Mouse (Mus musculus) hindbrain, embryonic 13.5 days (tissue): Measurements from ENCODE around the gene C2. TPM values are rescaled to one million over a fixed set of nuclear protein-coding genes. Genes with fewer than 3 reads are reported as not detected.
"Not testable (repeated sequence)": the region's sequence is repeated elsewhere in the genome, so short reads cannot be mapped to it uniquely, and the experiment has no call there.

ENCODE experiments used
- ATAC-seq: fragments of 200-750 bp; cut with Nextera tagmentation; 2 replicates; pipeline ENCODE4 v1.8.0; 2017; ENCODE audit warnings: moderate TSS enrichment; ENCODE audit not compliant: low FRiP score
- H3K27ac ChIP-seq: fragments of 300-500 bp; sonication (generic); 2 replicates; pipeline ENCODE4 v1.5.1; 2015; ENCODE audit warnings: inconsistent platforms, mild to moderate bottlenecking, moderate library complexity
- H3K27me3 ChIP-seq: fragments of 300-500 bp; sonication (generic); 2 replicates; pipeline ENCODE4 v1.6.1; 2015; ENCODE audit warnings: mild to moderate bottlenecking, inconsistent platforms
- H3K36me3 ChIP-seq: fragments of 300-500 bp; sonication (generic); 2 replicates; pipeline ENCODE4 v1.6.1; 2015; ENCODE audit warnings: mild to moderate bottlenecking, inconsistent platforms
- H3K4me1 ChIP-seq: fragments of 300-500 bp; sonication (generic); replicated peaks from 2 replicates; pipeline ENCODE4 v1.6.1; 2015; ENCODE audit warnings: inconsistent platforms
- H3K4me2 ChIP-seq: fragments of 300-500 bp; sonication (generic); 2 replicates; pipeline ENCODE4 v1.6.1; 2015; ENCODE audit warnings: inconsistent platforms, mild to moderate bottlenecking, moderate library complexity
- H3K4me3 ChIP-seq: fragments of 300-500 bp; sonication (generic); 2 replicates; pipeline ENCODE4 v1.5.1; 2015; ENCODE audit warnings: mild to moderate bottlenecking, inconsistent platforms
- H3K9ac ChIP-seq: fragments of 300-500 bp; sonication (generic); 2 replicates; pipeline ENCODE4 v1.6.1; 2015; ENCODE audit warnings: mild to moderate bottlenecking, inconsistent platforms
- H3K9me3 ChIP-seq: fragments of 300-500 bp; sonication (generic); 2 replicates; pipeline ENCODE4 v1.6.1; 2016; ENCODE audit warnings: inconsistent platforms
- WGBS: fragments of 180-500 bp; shearing (Covaris S2); methylation state at CpG from one replicate; pipeline ENCODE4 v1.1.7; 2015; 5-methylcytosine and 5-hydroxymethylcytosine counted together
- polyA plus RNA-seq: library from polyadenylated mRNA; unstranded; fragments of >200 nt; fragmentation: Nextera tagmentation; extraction: Ambion mirVana; gene quantifications from 2 replicates; pipeline ENCODE4 v1.2.1, GENCODE M21; 2015

The C2 gene
- polyA plus RNA-seq, 1 experiment from 2014 or later = 2.3 TPM

GRCm38 (mm10) chr17:34901948-34902347, 3.9 kb upstream of the C2 start:
- Histone ChIP-seq H3K36me3 (peaks cover 57% of the 10 kb centered on the region), H3K4me1 (peaks cover 31% of the 10 kb centered on the region)
- not testable (repeated sequence) for H3K4me3 ChIP-seq, H3K27ac ChIP-seq, H3K9me3 ChIP-seq, H3K4me2 ChIP-seq, ATAC-seq, H3K9ac ChIP-seq, H3K27me3 ChIP-seq
- WGBS = 93% methylated on average over 9 of the region's 10 CpGs

GRCm38 (mm10) chr17:34900826-34901225, 2.8 kb upstream of the C2 start:
- Histone ChIP-seq H3K36me3 (peaks cover 53% of the 10 kb centered on the region), H3K4me1 (peaks cover 42% of the 10 kb centered on the region)
- not testable (repeated sequence) for H3K4me3 ChIP-seq, H3K27me3 ChIP-seq, ATAC-seq, H3K4me2 ChIP-seq, H3K9ac ChIP-seq, H3K27ac ChIP-seq, H3K9me3 ChIP-seq

GRCm38 (mm10) chr17:34899890-34900243, 1.8 kb upstream of the C2 start:
- Histone ChIP-seq H3K27ac (peak overlapping the region; percentile 97), H3K27me3 (no peaks in the 10 kb centered on the region)
- 3% methylated on average over 5 of the region's 5 CpGs for WGBS

GRCm38 (mm10) chr17:34899053-34899889, 1.2 kb upstream of the C2 start:
- Histone ChIP-seq H3K9me3 (no peaks in the 10 kb centered on the region), H3K9ac (peak overlapping the region; percentile 98), H3K27ac (peak overlapping the region; percentile 97), H3K4me1 (peaks cover 50% of the 10 kb centered on the region), H3K4me3 (peak overlapping the region; percentile 88), H3K36me3 (peaks cover 39% of the 10 kb centered on the region), H3K27me3 (no peaks in the 10 kb centered on the region), H3K4me2 (peak overlapping the region; percentile 100)
- ATAC-seq = peak; percentile 9; the same call in 1 of the 2 replicates
- under 1% methylated on average over 39 of the region's 45 CpGs for WGBS

More at GRCm38 (mm10) chr17:34899890-34900243, 1.8 kb upstream of the C2 start:
- H3K4me1 ChIP-seq = peaks cover 50% of the 10 kb centered on the region
- peak overlapping the region; percentile 88 for H3K4me3 ChIP-seq
- peak overlapping the region; percentile 98 for H3K9ac ChIP-seq
- H3K4me2 ChIP-seq = peak overlapping the region; percentile 100
- ATAC-seq = no peak
- H3K36me3 ChIP-seq = peaks cover 45% of the 10 kb centered on the region
- no peaks in the 10 kb centered on the region for H3K9me3 ChIP-seq

- peak; percentile 1; the same call in 1 of the 2 replicates for ATAC-seq
- peaks cover 53% of the 10 kb centered on the region for H3K4me1 ChIP-seq
Observed at GRCm38 (mm10) chr17:34898706-34899052, 614 bp upstream of the C2 start.

GRCm38 (mm10) chr17:34897373-34898159, 499 bp downstream of the C2 start:
- H3K27me3 ChIP-seq = no peaks in the 10 kb centered on the region
- peak overlapping the region; percentile 88 for H3K4me3 ChIP-seq
- peaks cover 56% of the 10 kb centered on the region for H3K4me1 ChIP-seq
- peaks cover 22% of the 10 kb centered on the region for H3K36me3 ChIP-seq
- H3K9ac ChIP-seq = peak overlapping the region; percentile 98
- WGBS = 20% methylated on average over 10 of the region's 10 CpGs
- ATAC-seq = no peak
- peak overlapping the region; percentile 97 for H3K27ac ChIP-seq
- peak overlapping the region; percentile 100 for H3K4me2 ChIP-seq
- no peaks in the 10 kb centered on the region for H3K9me3 ChIP-seq

More at GRCm38 (mm10) chr17:34898706-34899052, 614 bp upstream of the C2 start:
- H3K27ac ChIP-seq = peak overlapping the region; percentile 97
- H3K36me3 ChIP-seq = peaks cover 33% of the 10 kb centered on the region
- H3K4me3 ChIP-seq = peak overlapping the region; percentile 88
- no peaks in the 10 kb centered on the region for H3K27me3 ChIP-seq
- H3K9ac ChIP-seq = peak overlapping the region; percentile 98
- H3K4me2 ChIP-seq = peak overlapping the region; percentile 100
- no peaks in the 10 kb centered on the region for H3K9me3 ChIP-seq
- under 1% methylated on average over 19 of the region's 47 CpGs for WGBS

- no peaks in the 10 kb centered on the region for H3K9me3 ChIP-seq
- H3K4me2 ChIP-seq = peak overlapping the region; percentile 100
- H3K27me3 ChIP-seq = no peaks in the 10 kb centered on the region
- H3K27ac ChIP-seq = no peak overlapping the region
- H3K9ac ChIP-seq = peak overlapping the region; percentile 96
- 83% methylated on average over 17 of the region's 17 CpGs for WGBS
- H3K36me3 ChIP-seq = peaks cover 13% of the 10 kb centered on the region
- no peak for ATAC-seq
- peaks cover 54% of the 10 kb centered on the region for H3K4me1 ChIP-seq
- peak overlapping the region; percentile 81 for H3K4me3 ChIP-seq
Observed at GRCm38 (mm10) chr17:34896366-34896765, 1.7 kb downstream of the C2 start.

GRCm38 (mm10) chr17:34895724-34896123, 2.3 kb downstream of the C2 start:
- WGBS = 91% methylated on average over 15 of the region's 15 CpGs
- Histone ChIP-seq H3K27ac (peak overlapping the region; percentile 96), H3K4me3 (peak overlapping the region; percentile 81), H3K36me3 (peaks cover 9% of the 10 kb centered on the region), H3K4me1 (peaks cover 50% of the 10 kb centered on the region), H3K4me2 (peak overlapping the region; percentile 100), H3K9ac (peak overlapping the region; percentile 96), H3K9me3 (no peaks in the 10 kb centered on the region), H3K27me3 (no peaks in the 10 kb centered on the region)
- ATAC-seq = no peak

- no peaks in the 10 kb centered on the region for H3K27me3 ChIP-seq
- H3K9ac ChIP-seq = peak overlapping the region; percentile 96
- H3K9me3 ChIP-seq = no peaks in the 10 kb centered on the region
- peak; percentile 47 for ATAC-seq
- H3K4me3 ChIP-seq = peak overlapping the region; percentile 81
- H3K27ac ChIP-seq = peak overlapping the region; percentile 96
- H3K4me2 ChIP-seq = peak overlapping the region; percentile 100
- WGBS = 8% methylated on average over 40 of the region's 51 CpGs
- peaks cover 43% of the 10 kb centered on the region for H3K4me1 ChIP-seq
- peaks cover 9% of the 10 kb centered on the region for H3K36me3 ChIP-seq
Observed at GRCm38 (mm10) chr17:34894801-34895530, 3.1 kb downstream of the C2 start.

- H3K9me3 ChIP-seq = no peaks in the 10 kb centered on the region
- ATAC-seq = peak; percentile 91
Observed at GRCm38 (mm10) chr17:34894074-34894597, 3.9 kb downstream of the C2 start.

GRCm38 (mm10) chr17:34893072-34893824, 4.8 kb downstream of the C2 start:
- H3K9me3 ChIP-seq = no peaks in the 10 kb centered on the region
- ATAC-seq = no peak
- peak overlapping the region; percentile 100 for H3K4me2 ChIP-seq
- H3K27me3 ChIP-seq = no peaks in the 10 kb centered on the region
- peaks cover 9% of the 10 kb centered on the region for H3K36me3 ChIP-seq
- H3K27ac ChIP-seq = peak overlapping the region; percentile 96
- H3K9ac ChIP-seq = peak overlapping the region; percentile 96; the same call in 1 of the 2 replicates
- 78% methylated on average over 12 of the region's 12 CpGs for WGBS
- peak overlapping the region; percentile 81 for H3K4me3 ChIP-seq
- H3K4me1 ChIP-seq = peaks cover 35% of the 10 kb centered on the region

More at GRCm38 (mm10) chr17:34894074-34894597, 3.9 kb downstream of the C2 start:
- no peaks in the 10 kb centered on the region for H3K27me3 ChIP-seq
- peak overlapping the region; percentile 81 for H3K4me3 ChIP-seq
- H3K9ac ChIP-seq = peak overlapping the region; percentile 96
- WGBS = under 1% methylated on average over 47 of the region's 51 CpGs
- H3K4me1 ChIP-seq = peaks cover 35% of the 10 kb centered on the region
- H3K36me3 ChIP-seq = peaks cover 9% of the 10 kb centered on the region
- H3K27ac ChIP-seq = peak overlapping the region; percentile 96
- H3K4me2 ChIP-seq = peak overlapping the region; percentile 100
